Mouse (Mus musculus) kidney, postnatal 0 days (tissue): ENCODE data around the gene Ccdc162. TPM values are rescaled to one million over a fixed set of nuclear protein-coding genes. Genes with fewer than 3 reads are reported as not detected.
"Not testable (repeated sequence)": the region's sequence is repeated elsewhere in the genome, so short reads cannot be mapped to it uniquely, and the experiment has no call there.

Experiments
- ATAC-seq: fragments of 200-750 bp; cut with Nextera tagmentation; replicated peaks from 2 replicates; pipeline ENCODE4 v1.8.0; 2017; ENCODE audit warnings: low read depth, moderate number of reproducible peaks, moderate TSS enrichment, moderate library complexity; ENCODE audit not compliant: low FRiP score
- DNase-seq: peaks from one replicate; pipeline ENCODE4 v3.0.0-alpha.2; 2016; ENCODE audit warnings: low spot score
- H3K27ac ChIP-seq: fragments of 300-500 bp; sonication (generic); 2 replicates; pipeline ENCODE4 v1.5.1; 2014; ENCODE audit warnings: mild to moderate bottlenecking
- H3K27me3 ChIP-seq: fragments of 300-500 bp; sonication (generic); 2 replicates; pipeline ENCODE4 v1.6.1; 2014; ENCODE audit warnings: low read length, mixed read lengths; ENCODE audit not compliant: insufficient read depth
- H3K36me3 ChIP-seq: fragments of 300-500 bp; sonication (generic); 2 replicates; pipeline ENCODE4 v1.6.1; 2014; ENCODE audit warnings: low read length, mixed read lengths; ENCODE audit not compliant: insufficient read depth
- H3K4me1 ChIP-seq: fragments of 300-500 bp; sonication (generic); replicated peaks from 2 replicates; pipeline ENCODE4 v1.6.1; 2014; ENCODE audit warnings: antibody characterized with exemption, low read length, mixed read lengths; ENCODE audit not compliant: insufficient read depth
- H3K4me2 ChIP-seq: fragments of 300-500 bp; sonication (generic); 2 replicates; pipeline ENCODE4 v1.6.1; 2014; ENCODE audit warnings: mild to moderate bottlenecking, low read length, moderate library complexity, mixed read lengths
- H3K4me3 ChIP-seq: fragments of 300-500 bp; sonication (generic); replicated peaks from 2 replicates; pipeline ENCODE4 v1.5.1; 2014; ENCODE audit warnings: low read depth, low read length
- H3K9ac ChIP-seq: fragments of 300-500 bp; sonication (generic); 2 replicates; pipeline ENCODE4 v1.6.1; 2014; ENCODE audit warnings: low read depth, low read length
- H3K9me3 ChIP-seq: fragments of 300-500 bp; sonication (generic); replicated peaks from 2 replicates; pipeline ENCODE4 v1.6.1; 2016; ENCODE audit warnings: low read length, inconsistent platforms, mixed read lengths
- CTCF ChIP-seq: IDR thresholded peaks from 2 replicates; pipeline ENCODE4 v1.5.1; 2016; ENCODE audit warnings: antibody characterized with exemption, low read depth, mild to moderate bottlenecking, moderate library complexity
- WGBS: fragments of 180-500 bp; shearing (Covaris S2); extraction: QIAGEN DNeasy Blood & Tissue Kit; methylation state at CpG from one replicate; pipeline ENCODE4 v1.1.7; 2014; 5-methylcytosine and 5-hydroxymethylcytosine counted together
- polyA plus RNA-seq: library from polyadenylated mRNA; unstranded; fragments of >200 nt; fragmentation: Nextera tagmentation; extraction: Ambion mirVana; gene quantifications from 2 replicates; pipeline ENCODE4 v1.2.1, GENCODE M21; 2015

Ccdc162 gene
- polyA plus RNA-seq, 1 experiment from 2014 or later, result 1.0 TPM

DNA sequence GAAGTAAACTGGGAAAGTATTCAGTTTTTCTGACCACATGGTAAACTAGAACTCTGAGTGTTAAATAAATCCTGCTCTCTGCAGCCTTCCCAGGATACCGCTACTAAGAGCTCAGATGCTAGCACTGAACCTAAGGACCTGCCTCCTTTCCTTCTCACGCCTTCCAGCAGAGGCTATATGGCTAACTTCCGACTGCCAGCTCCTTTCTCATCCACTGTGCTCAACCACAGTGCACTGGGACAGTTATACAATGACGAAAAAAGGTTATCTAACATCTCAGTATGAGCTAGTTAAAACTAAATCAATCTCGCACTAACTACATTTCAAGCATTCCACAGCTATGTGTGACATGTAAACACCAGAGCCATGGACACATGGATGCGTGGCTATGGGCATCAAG lies 41.2 kb downstream of the Ccdc162 start:
- Histone ChIP-seq H3K9ac (no peak overlapping the region), H3K27me3 (no peaks in the 10 kb centered on the region), H3K4me1 (no peaks in the 10 kb centered on the region), H3K4me2 (no peak overlapping the region), H3K27ac (no peak overlapping the region), H3K36me3 (no peaks in the 10 kb centered on the region), H3K9me3 (no peaks in the 10 kb centered on the region), H3K4me3 (no peak overlapping the region)
- TF ChIP-seq CTCF, result no peak
- ATAC-seq (no peak), DNase-seq (no peak)
- 56% methylated on average over 6 of the region's 6 CpGs for WGBS

DNA sequence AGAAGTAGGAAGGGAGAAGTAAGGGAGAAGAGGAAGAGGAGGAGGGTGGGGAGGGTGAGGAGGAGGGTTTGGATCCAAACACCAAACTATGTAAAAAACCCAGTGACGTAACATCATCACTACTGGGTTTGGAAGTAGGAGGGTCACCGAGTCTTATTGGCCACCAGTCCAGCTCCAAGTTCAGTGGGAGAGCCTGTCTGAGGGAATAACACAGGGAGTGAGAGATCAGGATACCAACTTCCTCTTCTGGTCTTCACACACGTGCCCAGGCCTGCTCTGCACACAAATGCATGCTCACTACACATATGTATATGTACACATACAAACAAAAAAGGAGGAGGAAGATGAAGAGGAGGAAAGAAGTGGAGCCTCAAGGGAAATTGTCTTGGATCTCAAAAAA lies 42.1 kb downstream of the Ccdc162 start:
- no peak for TF ChIP-seq CTCF
- Histone ChIP-seq H3K27me3 (no peaks in the 10 kb centered on the region), H3K4me3 (no peak overlapping the region), H3K36me3 (no peaks in the 10 kb centered on the region), H3K9me3 (no peaks in the 10 kb centered on the region), H3K9ac (no peak overlapping the region), H3K27ac (no peak overlapping the region), H3K4me2 (no peak overlapping the region), H3K4me1 (no peaks in the 10 kb centered on the region)
- 62% methylated on average over 3 of the region's 3 CpGs for WGBS
- DNase-seq (no peak), ATAC-seq (no peak)

DNA sequence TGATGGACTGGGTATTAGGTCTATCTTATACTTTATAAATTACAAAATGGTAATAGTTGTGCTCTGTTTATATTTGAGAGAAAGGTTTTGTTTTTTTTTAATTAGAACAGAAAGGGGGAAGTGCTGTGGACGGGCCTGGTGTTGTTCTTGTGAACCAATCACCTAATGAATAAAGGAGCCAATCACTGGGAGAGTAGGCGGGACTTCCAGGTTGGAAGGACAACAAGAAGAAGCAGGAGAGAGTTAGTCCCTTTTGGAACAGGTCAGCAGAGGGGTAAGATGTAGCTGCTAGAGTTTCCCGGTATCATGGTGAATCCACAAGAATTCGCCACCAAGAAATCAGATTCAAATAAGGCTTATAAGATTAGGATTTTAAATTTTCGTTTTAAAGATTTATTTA lies 46.2 kb downstream of the Ccdc162 start:
- Histone ChIP-seq H3K27me3 (no peaks in the 10 kb centered on the region), H3K4me2 (no peak overlapping the region), H3K9ac (no peak overlapping the region), H3K9me3 (no peaks in the 10 kb centered on the region), H3K27ac (no peak overlapping the region), H3K4me3 (no peak overlapping the region), H3K36me3 (no peaks in the 10 kb centered on the region), H3K4me1 (no peaks in the 10 kb centered on the region)
- 84% methylated on average over 5 of the region's 5 CpGs for WGBS
- ATAC-seq, result no peak
- DNase-seq, result no peak
- no peak for TF ChIP-seq CTCF

DNA sequence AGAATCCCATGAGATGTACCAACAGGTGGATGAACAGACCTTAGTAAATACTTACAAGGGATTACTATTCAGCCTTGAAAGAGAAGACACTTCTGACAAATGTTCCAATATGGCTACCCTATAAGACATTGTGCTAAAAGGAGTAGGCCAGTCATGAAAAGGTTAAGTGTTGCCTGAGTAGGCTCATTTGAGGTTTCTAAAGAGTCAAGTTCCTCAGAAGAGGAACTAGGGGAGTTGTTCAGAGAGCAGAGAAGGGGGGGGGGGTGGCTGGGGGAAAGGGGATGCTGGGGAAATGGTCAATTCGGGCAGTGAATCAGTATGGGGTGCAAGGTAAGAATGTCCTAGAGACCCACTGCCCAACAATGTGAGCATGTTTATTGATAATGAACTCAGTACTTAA lies 50.9 kb downstream of the Ccdc162 start:
- TF ChIP-seq CTCF, result no peak
- WGBS, result 89% methylated on average over 1 of the region's 1 CpGs
- no peak overlapping the region for H3K4me3 ChIP-seq
- H3K27ac ChIP-seq, result no peak overlapping the region
- ATAC-seq, result no peak
- H3K9me3 ChIP-seq, result no peaks in the 10 kb centered on the region
- H3K4me2 ChIP-seq, result no peak overlapping the region
- no peaks in the 10 kb centered on the region for H3K27me3 ChIP-seq
- H3K36me3 ChIP-seq, result no peaks in the 10 kb centered on the region
- no peaks in the 10 kb centered on the region for H3K4me1 ChIP-seq
- H3K9ac ChIP-seq, result no peak overlapping the region
- no peak for DNase-seq

DNA sequence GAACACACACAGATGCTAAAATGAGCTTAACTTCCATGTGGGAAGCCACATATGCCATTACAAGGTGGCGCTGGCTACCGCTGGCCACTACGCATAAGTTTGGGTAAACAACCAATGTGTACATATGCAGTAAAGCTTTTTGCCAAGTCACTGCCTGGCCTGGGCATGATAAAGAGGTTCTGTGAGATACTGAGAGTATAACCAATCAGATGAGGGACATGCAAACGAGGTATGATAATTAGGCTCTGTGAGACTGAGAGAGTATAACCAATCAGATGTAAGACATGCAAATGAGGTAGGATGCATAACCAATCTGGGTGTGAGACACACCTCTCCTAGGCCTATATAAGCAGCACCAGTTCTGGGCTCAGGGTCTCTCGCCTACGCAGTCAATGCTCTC lies 56.8 kb downstream of the Ccdc162 start:
- DNase-seq, H3K4me3 ChIP-seq, H3K27ac ChIP-seq, H3K36me3 ChIP-seq, ATAC-seq, H3K9ac ChIP-seq, H3K4me2 ChIP-seq, H3K27me3 ChIP-seq, H3K4me1 ChIP-seq, H3K9me3 ChIP-seq: not testable (repeated sequence)
- WGBS, result 93% methylated on average over 6 of the region's 6 CpGs

DNA sequence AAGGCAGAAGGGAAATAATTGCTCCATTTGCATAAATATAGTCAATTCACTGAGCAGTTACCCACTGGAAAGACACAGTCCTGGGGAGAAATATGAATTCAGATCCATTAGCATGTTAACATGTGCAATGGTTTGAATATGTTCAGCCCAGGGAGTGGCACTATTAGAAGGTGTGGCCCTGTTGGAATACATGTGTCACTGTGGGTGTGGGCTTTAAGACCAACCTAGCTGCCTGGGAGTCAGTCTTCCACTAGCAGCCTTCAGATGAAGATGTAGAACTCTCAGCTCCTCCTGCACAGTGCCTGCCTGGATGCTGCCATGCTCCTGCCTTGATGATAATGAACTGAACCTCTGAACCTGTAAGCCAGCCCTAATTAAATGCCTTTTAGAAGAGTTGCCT lies 60.8 kb downstream of the Ccdc162 start:
- ATAC-seq, H3K9ac ChIP-seq, DNase-seq, H3K27me3 ChIP-seq, H3K4me1 ChIP-seq, H3K9me3 ChIP-seq, H3K4me3 ChIP-seq, H3K27ac ChIP-seq, H3K4me2 ChIP-seq, H3K36me3 ChIP-seq: not testable (repeated sequence)

DNA sequence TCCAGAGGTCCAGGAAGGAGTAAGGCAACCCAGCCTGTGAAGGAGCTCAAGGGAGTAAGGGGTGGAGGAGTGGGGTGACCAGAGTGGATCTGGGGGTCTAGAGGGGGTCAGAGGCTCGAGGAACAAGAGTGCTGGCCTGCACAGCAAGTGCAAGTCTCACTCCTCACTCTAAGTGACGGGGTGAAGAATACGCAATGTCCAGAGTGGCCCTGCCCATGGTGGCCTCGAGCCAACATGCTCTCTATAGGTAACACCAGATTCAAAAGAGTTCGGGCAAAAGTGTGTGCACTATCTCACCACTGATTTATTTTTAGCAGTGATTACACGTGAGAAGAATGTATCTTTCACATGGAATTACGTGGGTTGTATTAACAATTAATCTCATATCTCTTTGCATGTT lies 63.4 kb downstream of the Ccdc162 start:
- 81% methylated on average over 7 of the region's 7 CpGs for WGBS
- no peak for TF ChIP-seq CTCF

More for the DNA sequence above, 63.4 kb downstream of the Ccdc162 start:
- no peak overlapping the region for H3K27ac ChIP-seq
- H3K9ac ChIP-seq, result no peak overlapping the region
- H3K27me3 ChIP-seq, result no peaks in the 10 kb centered on the region
- H3K36me3 ChIP-seq, result no peaks in the 10 kb centered on the region
- ATAC-seq (no peak), DNase-seq (no peak)
- no peak overlapping the region for H3K4me3 ChIP-seq
- H3K4me2 ChIP-seq, result no peak overlapping the region
- H3K9me3 ChIP-seq, result no peaks in the 10 kb centered on the region
- no peaks in the 10 kb centered on the region for H3K4me1 ChIP-seq
